Mouse (Mus musculus) gastrocnemius, adult 8-10 months (tissue): ENCODE data around the gene Pias3. TPM values are rescaled to one million over a fixed set of nuclear protein-coding genes. Genes with fewer than 3 reads are reported as not detected.
"Not testable (repeated sequence)": the region's sequence is repeated elsewhere in the genome, so short reads cannot be mapped to it uniquely, and the experiment has no call there.

Source experiments
- DNase-seq, 2 experiments: peaks; one replicate each; pipeline ENCODE4 v3.0.0; 2022; ENCODE audit warnings: low spot score in 2 of 2
- total RNA-seq, 4 experiments: library from RNA; stranded (reverse); gene quantifications; 2 replicates each; pipeline ENCODE4 v1.2.4; 2022

Pias3 gene
- 1 to 10 TPM; 4.9 to 7.4 (median 6.0) TPM for total RNA-seq

GRCm38 (mm10) chr3:96696198-96696765 is at the start of gene Pias3:
Gene Pias3 (plus strand): TSS chr3:96696384.
- DNase-seq: peak; percentile 68 to 76

GRCm38 (mm10) chr3:96647365-96647764 is 48.8 kb upstream of the Pias3 start:
- DNase-seq: no peak

GRCm38 (mm10) chr3:96660901-96661300 is 35.3 kb upstream of the Pias3 start:
- no peak for DNase-seq

- DNase-seq: no peak
Measured at GRCm38 (mm10) chr3:96662731-96663316, 33.4 kb upstream of the Pias3 start.

GRCm38 (mm10) chr3:96663432-96664239 is 32.5 kb upstream of the Pias3 start:
- DNase-seq: peak; percentile 72 to 75

- not testable (repeated sequence) for DNase-seq
Measured at GRCm38 (mm10) chr3:96665732-96666363, 30.3 kb upstream of the Pias3 start.

- DNase-seq: no peak
Measured at GRCm38 (mm10) chr3:96666916-96667315, 29.3 kb upstream of the Pias3 start.

- DNase-seq: no peak
Measured at GRCm38 (mm10) chr3:96667316-96667715, 28.9 kb upstream of the Pias3 start.

GRCm38 (mm10) chr3:96668424-96669067 is 27.6 kb upstream of the Pias3 start:
- DNase-seq: no peak

- peak; percentile 54 to 79 for DNase-seq
Measured at GRCm38 (mm10) chr3:96669727-96670468, 26.3 kb upstream of the Pias3 start, which contains the start of gene Ankrd35. Gene Ankrd35 (plus strand): TSS chr3:96670131.

- DNase-seq: no peak
Measured at GRCm38 (mm10) chr3:96671519-96671918, 24.7 kb upstream of the Pias3 start.

GRCm38 (mm10) chr3:96673514-96673913 is 22.7 kb upstream of the Pias3 start:
- no peak for DNase-seq

GRCm38 (mm10) chr3:96674442-96674841 is 21.7 kb upstream of the Pias3 start:
- no peak for DNase-seq

- DNase-seq: no peak
Measured at GRCm38 (mm10) chr3:96675171-96675570, 21.0 kb upstream of the Pias3 start.

GRCm38 (mm10) chr3:96675690-96676089 is 20.5 kb upstream of the Pias3 start:
- no peak for DNase-seq

- no peak for DNase-seq
Measured at GRCm38 (mm10) chr3:96678456-96678855, 17.7 kb upstream of the Pias3 start.

GRCm38 (mm10) chr3:96679159-96679674 is 17.0 kb upstream of the Pias3 start:
- DNase-seq: no peak

GRCm38 (mm10) chr3:96680269-96680956 is 15.8 kb upstream of the Pias3 start:
- DNase-seq: no peak

GRCm38 (mm10) chr3:96683496-96683895 is 12.7 kb upstream of the Pias3 start:
- no peak for DNase-seq
